Mouse (Mus musculus): ENCODE data around the gene Suclg2.

Suclg2 gene

GRCm38 (mm10) chr6:95552339-95552950 lies 166.2 kb downstream of the Suclg2 start:
- DNase-seq: no peak

DNA sequence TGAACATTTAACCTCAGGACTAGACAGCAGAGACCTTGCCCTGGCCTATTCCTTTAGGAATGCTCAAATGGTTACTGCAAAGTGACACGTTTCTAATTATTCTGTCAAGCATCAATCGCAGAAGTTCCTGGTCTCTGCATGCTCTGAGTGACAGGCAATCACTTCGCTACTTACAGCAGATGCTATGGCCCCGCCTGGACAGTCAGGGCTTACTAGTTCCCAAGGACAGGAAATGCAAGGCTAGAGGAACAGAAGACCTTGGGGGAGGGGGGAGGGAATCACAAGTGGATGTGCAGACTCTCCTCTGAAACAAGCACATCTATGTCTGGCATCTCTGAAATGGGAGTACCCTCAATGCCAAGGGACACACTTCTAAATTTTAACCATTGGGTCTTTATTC lies 167.6 kb downstream of the Suclg2 start:
- DNase-seq: no peak

- no peak for DNase-seq
These were observed 172.3 kb downstream of the Suclg2 start for GRCm38 (mm10) chr6:95546189-95546832.

DNA sequence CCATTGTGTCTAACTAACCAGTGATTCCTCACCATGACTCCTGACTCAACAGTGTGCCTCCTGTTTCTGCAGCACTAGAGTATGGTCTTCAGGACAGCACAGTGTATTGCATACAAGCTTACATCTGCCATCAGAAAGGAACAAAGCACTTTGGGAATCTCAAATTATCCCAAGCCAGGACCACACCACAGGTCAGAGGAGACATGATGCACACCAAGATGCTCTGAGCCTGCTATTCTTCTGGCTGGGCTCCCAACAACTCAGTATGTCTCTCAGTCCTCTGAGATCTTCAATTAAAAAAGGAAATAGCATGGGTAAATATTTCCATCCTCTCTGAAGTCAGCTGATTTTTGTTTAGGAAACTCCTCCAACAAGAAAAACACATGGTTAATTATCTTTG lies 172.9 kb downstream of the Suclg2 start:
- no peak for DNase-seq

DNA sequence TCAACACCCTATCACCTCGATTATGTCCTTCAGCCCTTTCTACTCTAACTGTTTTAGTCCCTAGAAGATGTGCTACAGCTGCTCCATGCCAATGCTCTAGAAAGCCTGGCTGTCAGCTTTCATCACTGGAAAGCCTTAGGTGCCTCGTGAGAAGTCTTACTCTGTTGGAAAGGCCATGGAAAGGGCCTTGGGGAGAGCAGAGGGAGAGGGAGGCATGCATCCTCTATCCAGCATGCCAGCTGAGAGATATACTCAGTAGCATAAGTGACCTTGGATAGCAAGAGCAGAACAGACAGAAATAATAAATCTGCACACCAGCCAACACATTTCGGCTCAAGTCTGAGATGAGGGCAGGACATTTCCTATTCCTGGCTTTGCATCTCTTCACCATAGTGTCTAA lies 173.3 kb downstream of the Suclg2 start:
- DNase-seq: no peak

- DNase-seq: no peak
These were observed 183.4 kb downstream of the Suclg2 start for GRCm38 (mm10) chr6:95535191-95535590.

GRCm38 (mm10) chr6:95519846-95520245 lies 198.8 kb downstream of the Suclg2 start:
- DNase-seq: no peak

DNA sequence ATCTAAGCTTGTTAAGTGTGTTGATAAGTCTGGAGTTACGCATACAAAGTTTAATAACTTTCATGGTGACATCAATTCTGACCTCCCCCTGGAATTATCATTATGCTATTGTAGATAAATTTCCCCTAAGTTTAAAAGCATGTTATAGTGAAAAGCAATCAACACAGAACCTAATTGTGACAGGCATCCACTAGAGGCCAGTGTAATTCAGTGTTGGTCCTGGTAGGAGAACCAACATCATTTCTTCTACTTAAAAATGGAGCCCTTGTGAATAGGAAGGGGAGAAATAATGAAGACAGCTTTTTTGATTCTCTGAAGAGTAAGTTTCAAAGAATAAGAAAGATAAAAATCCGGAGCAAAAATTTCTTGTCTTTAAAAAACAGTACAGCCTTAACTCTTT lies 200.2 kb downstream of the Suclg2 start:
- no peak for DNase-seq

GRCm38 (mm10) chr6:95515721-95516120 lies 202.9 kb downstream of the Suclg2 start:
- DNase-seq: no peak

- no peak for DNase-seq
These were observed 203.9 kb downstream of the Suclg2 start for GRCm38 (mm10) chr6:95514726-95515125.

GRCm38 (mm10) chr6:95511689-95512088 lies 206.9 kb downstream of the Suclg2 start:
- DNase-seq: no peak

DNA sequence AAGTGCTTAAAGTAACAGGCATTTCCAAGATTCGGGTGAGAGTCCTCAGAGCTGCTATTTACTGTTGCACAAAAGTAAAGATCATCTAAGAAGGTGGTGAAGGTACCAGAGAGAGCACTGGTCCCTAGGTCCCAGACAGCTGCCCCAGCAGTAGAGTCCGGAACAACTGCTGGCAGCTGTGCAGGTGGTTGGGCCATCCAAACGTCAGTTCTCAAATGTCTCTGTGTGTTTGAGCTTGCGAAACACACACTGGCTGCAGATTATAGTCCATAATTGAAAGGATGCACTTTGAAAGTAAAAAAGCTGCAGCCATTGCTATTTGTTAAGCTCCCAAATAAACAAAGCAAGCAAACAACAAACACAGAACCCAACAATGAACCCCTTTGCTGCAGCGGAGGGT lies 217.8 kb downstream of the Suclg2 start:
- no peak for DNase-seq

GRCm38 (mm10) chr6:95499639-95500038 lies 219.0 kb downstream of the Suclg2 start:
- DNase-seq: no peak

GRCm38 (mm10) chr6:95492216-95492956 lies 226.2 kb downstream of the Suclg2 start:
- DNase-seq: no peak

DNA sequence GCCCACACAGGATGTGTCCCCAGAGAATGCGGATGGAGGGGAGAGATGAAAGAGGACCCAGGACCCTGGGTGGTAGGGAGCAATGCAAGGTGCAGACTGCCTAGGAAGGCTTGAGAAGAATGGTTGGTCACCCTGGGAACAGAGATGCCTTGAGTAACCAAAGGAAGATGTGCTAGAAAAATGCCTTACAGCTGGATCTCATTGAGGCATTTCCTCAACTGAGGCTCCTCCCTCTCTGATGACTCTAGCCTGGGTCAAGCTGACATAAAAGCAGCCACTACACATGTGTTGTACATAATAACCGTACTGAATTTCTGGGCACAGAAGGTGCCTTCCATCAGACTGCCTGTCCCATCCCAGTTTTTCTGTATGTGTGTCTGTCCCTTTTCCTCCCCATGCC lies 227.6 kb downstream of the Suclg2 start:
- DNase-seq: no peak

- no peak for DNase-seq
These were observed 232.8 kb downstream of the Suclg2 start for GRCm38 (mm10) chr6:95485791-95486190.

DNA sequence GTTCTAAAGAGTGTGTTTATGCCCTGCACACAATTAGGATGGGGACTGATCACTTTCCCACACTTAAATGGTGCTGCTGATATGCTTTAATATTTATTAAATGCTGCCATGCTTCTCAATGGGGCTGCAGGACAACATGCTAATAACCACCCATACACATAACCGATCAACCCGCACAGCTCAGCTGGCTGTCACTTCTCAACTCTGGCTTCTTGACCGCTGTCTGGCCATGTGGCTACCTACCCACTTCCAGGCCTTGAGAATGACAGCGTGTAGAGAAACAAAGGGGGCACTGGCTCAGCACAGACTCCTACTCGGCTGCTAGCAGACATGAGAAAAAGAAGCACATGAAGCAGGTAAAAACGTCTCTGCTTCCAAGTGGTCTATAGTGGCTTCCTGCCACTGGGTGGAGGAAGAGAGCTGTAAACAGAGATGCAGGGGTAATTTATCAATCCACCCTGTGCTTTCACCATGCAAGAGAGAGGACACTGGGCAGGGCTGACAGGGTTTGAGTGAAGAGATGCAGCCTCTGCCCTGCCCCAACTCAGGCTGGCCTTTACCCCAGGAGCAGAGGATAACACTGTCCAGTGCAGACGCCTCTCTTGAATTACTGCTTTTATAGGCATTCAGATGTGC lies 234.3 kb downstream of the Suclg2 start:
- DNase-seq: peak; percentile 9 to 10

GRCm38 (mm10) chr6:95483686-95484085 lies 234.9 kb downstream of the Suclg2 start:
- DNase-seq: peak in 1 of 2 experiments; percentile 5

- DNase-seq: no peak
These were observed 235.5 kb downstream of the Suclg2 start for GRCm38 (mm10) chr6:95483127-95483526.

GRCm38 (mm10) chr6:95479801-95480200 lies 238.8 kb downstream of the Suclg2 start:
- no peak for DNase-seq

DNA sequence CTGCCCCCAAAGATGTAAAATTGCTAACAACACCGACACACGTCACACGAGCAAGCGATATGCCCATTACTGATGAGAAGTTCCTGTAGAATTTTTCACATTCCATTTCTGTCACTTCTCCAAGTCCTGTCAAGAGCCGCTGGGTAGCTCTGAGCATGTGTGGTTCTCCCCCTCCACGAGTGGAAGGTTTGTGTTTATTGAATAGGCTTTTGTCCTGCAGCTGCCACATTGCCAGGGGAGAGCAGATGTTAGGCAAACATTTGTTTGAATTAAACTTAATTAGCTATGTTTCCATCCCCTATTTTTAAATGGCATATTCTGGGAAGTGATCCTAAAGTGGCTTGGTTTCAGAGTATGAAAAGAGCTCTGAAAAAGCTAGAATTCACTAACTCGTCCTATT lies 249.1 kb downstream of the Suclg2 start:
- DNase-seq: no peak

DNA sequence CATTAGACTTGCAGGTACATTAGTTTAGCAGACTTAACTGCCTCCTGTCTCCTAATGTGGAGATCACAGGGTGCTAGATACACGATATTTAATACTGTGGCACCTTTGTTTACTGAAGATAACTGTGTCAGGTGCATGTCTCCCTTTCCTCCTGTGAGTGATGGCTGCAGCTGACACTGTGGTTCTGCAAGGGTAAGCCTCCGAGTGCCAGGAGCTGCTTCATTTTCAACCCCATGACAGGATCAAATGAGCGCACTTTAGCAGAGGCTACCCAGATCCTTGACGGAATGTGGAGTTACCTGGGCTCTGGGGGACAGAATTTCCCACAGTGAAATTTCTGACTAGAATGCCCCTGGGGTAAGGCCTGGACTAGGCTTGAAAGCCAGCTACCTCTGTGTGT lies 253.3 kb downstream of the Suclg2 start:
- no peak for DNase-seq

GRCm38 (mm10) chr6:95459372-95459771 lies 259.2 kb downstream of the Suclg2 start:
- no peak for DNase-seq

GRCm38 (mm10) chr6:95446151-95446550 lies 272.4 kb downstream of the Suclg2 start:
- no peak for DNase-seq

Data from cerebellum, adult 18-20 months (tissue).